ENCODE assay signal across 14 mouse cellular contexts in the genomic region with DNA sequence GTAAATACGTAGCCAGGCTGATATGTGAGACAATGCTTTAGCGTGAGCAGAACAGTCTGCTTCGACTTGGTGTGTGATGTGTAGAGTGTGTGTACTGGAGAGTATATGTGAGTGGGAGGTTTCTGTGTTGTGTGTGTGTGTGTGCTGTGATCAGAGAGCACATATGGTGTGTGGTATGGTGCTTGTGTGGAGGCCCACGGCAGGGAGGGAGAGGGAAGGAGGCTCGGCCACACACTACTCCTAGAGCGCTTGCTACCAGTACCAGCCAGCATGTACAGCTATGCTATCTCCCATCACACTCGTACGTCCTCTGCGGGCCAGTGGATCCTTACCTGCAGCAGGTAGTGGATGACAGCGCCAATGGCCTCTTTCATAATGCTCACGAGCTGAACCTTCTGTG. TPM values are rescaled to one million over a fixed set of nuclear protein-coding genes. Genes with fewer than 3 reads are reported as not detected.
DNase-seq lines count a peak whose midpoint lies in the region; ATAC-seq and TF ChIP-seq lines count a peak whose summit lies in the region.
"Had no signal": no experiment of that assay in that cellular context is flagged by ENCODE, and none has a peak within 500 bp of the region (broad histone marks: within the 10 kb centered on the region; RNA-seq: fewer than 3 reads in every experiment).

No protein-coding gene starts in this region.

- peak; percentile 42 to 59 for DNase-seq in layer of hippocampus, adult 8-10 months (ENCODE audit: low spot score in 2 of 2)
- no peak for DNase-seq in layer of hippocampus, postnatal 14 days (ENCODE audit: low spot score in 2 of 2)
- no peak for DNase-seq in forebrain, embryonic 14.5 days (ENCODE audit: low spot score)
- no peak for DNase-seq in spleen, adult 18-20 months
- DNase-seq in kidney, postnatal 14 days = no peak
- DNase-seq: lung, postnatal 4 days; thymus, postnatal 4 days had no signal

- no peak for ATAC-seq in forebrain, embryonic 14.5 days
- no peak for ATAC-seq in limb, embryonic 15.5 days (ENCODE audit: insufficient number of reproducible peaks, low FRiP score, low TSS enrichment, low read depth)

- peak overlapping the region; percentile 29; the same call in 1 of the 2 replicates for H3K9ac ChIP-seq in forebrain, embryonic 14.5 days (ENCODE audit: low read length)
- no peak overlapping the region for H3K9ac ChIP-seq in limb, embryonic 15.5 days
- H3K9ac ChIP-seq: embryonic facial prominence, embryonic 12.5 days; limb, embryonic 12.5 days had no signal

- 84% methylated on average over 11 of the region's 11 CpGs for WGBS in forebrain, embryonic 14.5 days
- 83% methylated on average over 10 of the region's 11 CpGs for WGBS in limb, embryonic 15.5 days

- no peak for TF ChIP-seq POLR2A in cortical plate, adult 2 months (IDR thresholded peaks at IDR 0.05; ENCODE audit: extremely low read depth, insufficient read depth, low read length)

- TF ChIP-seq CTCF in cortical plate, adult 2 months (IDR thresholded peaks at IDR 0.05; ENCODE audit: extremely low read depth, insufficient read depth, low read length) = no peak

- no peaks in the 10 kb centered on the region for H3K27me3 ChIP-seq in forebrain, embryonic 14.5 days (replicated peaks; ENCODE audit: control insufficient read depth, insufficient read depth, low read length)
- H3K27me3 ChIP-seq in limb, embryonic 15.5 days = no peaks in the 10 kb centered on the region
- H3K27me3 ChIP-seq: embryonic facial prominence, embryonic 12.5 days; limb, embryonic 12.5 days had no signal

- peaks cover 48% of the 10 kb centered on the region for H3K36me3 ChIP-seq in forebrain, embryonic 14.5 days (ENCODE audit: control insufficient read depth, insufficient read depth, low read length)
- peaks cover 55% of the 10 kb centered on the region for H3K36me3 ChIP-seq in limb, embryonic 15.5 days

- peak overlapping the region; percentile 96 for H3K4me3 ChIP-seq in cortical plate, adult 2 months (ENCODE audit: insufficient read depth, low read length)
- H3K4me3 ChIP-seq in forebrain, embryonic 14.5 days (ENCODE audit: low read depth, low read length) = no peak overlapping the region
- H3K4me3 ChIP-seq in limb, embryonic 15.5 days = 0 out of 2 replicates have a peak overlapping the region, but pooled peaks have one; percentile 7
- H3K4me3 ChIP-seq: embryonic facial prominence, embryonic 12.5 days; limb, embryonic 12.5 days had no signal

- H3K4me1 ChIP-seq in cortical plate, adult 2 months (ENCODE audit: control insufficient read depth, insufficient read depth, low read length) = peaks cover 6% of the 10 kb centered on the region; the same call in 1 of the 2 replicates
- H3K4me1 ChIP-seq in forebrain, embryonic 14.5 days (ENCODE audit: control insufficient read depth, insufficient read depth, low read length) = peaks cover 32% of the 10 kb centered on the region
- peaks cover 60% of the 10 kb centered on the region for H3K4me1 ChIP-seq in limb, embryonic 15.5 days

- H3K9me3 ChIP-seq in forebrain, embryonic 14.5 days (replicated peaks; ENCODE audit: control insufficient read depth, low read length) = no peaks in the 10 kb centered on the region
- H3K9me3 ChIP-seq in limb, embryonic 15.5 days = no peaks in the 10 kb centered on the region
- H3K9me3 ChIP-seq: embryonic facial prominence, embryonic 12.5 days; limb, embryonic 12.5 days had no signal

- H3K27ac ChIP-seq in cortical plate, adult 2 months (ENCODE audit: insufficient read depth, low read length) = no peak overlapping the region
- H3K27ac ChIP-seq in forebrain, embryonic 14.5 days (ENCODE audit: low read depth, low read length) = peak overlapping the region; percentile 44; the same call in 1 of the 2 replicates
- H3K27ac ChIP-seq in limb, embryonic 15.5 days = peak overlapping the region; percentile 47; the same call in 1 of the 2 replicates
- H3K27ac ChIP-seq: embryonic facial prominence, embryonic 12.5 days; limb, embryonic 12.5 days had no signal

- H3K4me2 ChIP-seq in forebrain, embryonic 14.5 days (ENCODE audit: low read length) = peak overlapping the region; percentile 29
- H3K4me2 ChIP-seq in limb, embryonic 15.5 days = peak overlapping the region; percentile 26; the same call in 1 of the 2 replicates
- H3K4me2 ChIP-seq: embryonic facial prominence, embryonic 12.5 days; limb, embryonic 12.5 days had no signal

RNA-seq across cellular contexts. Expression of a gene that starts 3.7 kb away (rescaled TPM):
- 1,000 to 10,000 TPM; 1,589 to 1,685 (median 1,649) TPM for total RNA-seq in layer of hippocampus, adult 8-10 months (2022)
- 1,000 to 10,000 TPM; 1,231 to 1,244 TPM for total RNA-seq in layer of hippocampus, postnatal 14 days (2021)
- polyA plus RNA-seq in cortical plate, adult 2 months (2012; rRNA removed) = 896 and 954 TPM in 2 replicates
- 47.8 and 79.3 TPM in 2 replicates for polyA plus RNA-seq in forebrain, embryonic 14.5 days (2014; fragmentation: Nextera tagmentation; extraction: Ambion mirVana)
- polyA plus RNA-seq in limb, embryonic 15.5 days (2015; fragmentation: Nextera tagmentation; extraction: Ambion mirVana) = 29.9 and 31.4 TPM in 2 replicates

RNA-seq across cellular contexts. Expression of a gene that starts 3.8 kb away (rescaled TPM):
- 10 to 100 TPM; 63.5 to 77.5 (median 67.4) TPM for total RNA-seq in layer of hippocampus, adult 8-10 months (2022)
- 10 to 100 TPM; 59.2 to 59.4 TPM for total RNA-seq in layer of hippocampus, postnatal 14 days (2021)
- 43.0 and 43.6 TPM in 2 replicates for polyA plus RNA-seq in cortical plate, adult 2 months (2012; rRNA removed)
- 28.2 and 35.4 TPM in 2 replicates for polyA plus RNA-seq in forebrain, embryonic 14.5 days (2014; fragmentation: Nextera tagmentation; extraction: Ambion mirVana)
- polyA plus RNA-seq in limb, embryonic 15.5 days (2015; fragmentation: Nextera tagmentation; extraction: Ambion mirVana) = 17.9 and 19.0 TPM in 2 replicates

RNA-seq across cellular contexts. Expression of a gene that starts 13.5 kb away (rescaled TPM):
- total RNA-seq in layer of hippocampus, adult 8-10 months (2022) = not detected
- not detected for total RNA-seq in layer of hippocampus, postnatal 14 days (2021)
- not detected in 2 replicates for polyA plus RNA-seq in cortical plate, adult 2 months (2012; rRNA removed)
- 0.69 and 1.0 TPM in 2 replicates for polyA plus RNA-seq in forebrain, embryonic 14.5 days (2014; fragmentation: Nextera tagmentation; extraction: Ambion mirVana)
- 0.48 and 0.54 TPM in 2 replicates for polyA plus RNA-seq in limb, embryonic 15.5 days (2015; fragmentation: Nextera tagmentation; extraction: Ambion mirVana)
- total RNA-seq: heart, postnatal 4 days; neutrophil, adult 5-6 weeks had no signal
- polyA plus RNA-seq: embryonic facial prominence, embryonic 12.5 days; gonadal fat pad, adult 2 months; limb, embryonic 12.5 days had no signal

Comparison
In these comparisons a context has a peak if more than half of its experiments do, and no peak if none do; other contexts are left out.
1. DNase-seq: peak in layer of hippocampus, adult 8-10 months (2 of 2); none in layer of hippocampus, postnatal 14 days (0 of 2), forebrain, embryonic 14.5 days (single experiment), spleen, adult 18-20 months (0 of 2) and kidney, postnatal 14 days (single experiment).
2. RNA of a gene that starts 3.7 kb away (polyA plus RNA-seq): 896 to 954 TPM in cortical plate, adult 2 months; 47.8 to 79.3 TPM in forebrain, embryonic 14.5 days and 29.9 to 31.4 TPM in limb, embryonic 15.5 days; every median in the first group is over 10 times any median in the second.